Comparison of ENCODE assay signal across 8 mouse cellular contexts in genomic region chr17:65950183-65950582, GRCm38 (mm10). TPM values are rescaled to one million over a fixed set of nuclear protein-coding genes. Genes with fewer than 3 reads are reported as not detected.
A peak's percentile ranks its signal among the peaks of the same experiment; 100 is the strongest.
DNase-seq lines count a peak whose midpoint lies in the region; ATAC-seq and TF ChIP-seq lines count a peak whose summit lies in the region.

No protein-coding gene starts in this region.

- no peak for DNase-seq in lung, postnatal 10 days
- DNase-seq in cerebellum, adult 8-10 months, result peak; percentile 39
- DNase-seq in heart, postnatal 0 days (ENCODE audit: low spot score), result no peak
- no peak for DNase-seq in left cerebral cortex, postnatal 36 days (ENCODE audit: low spot score in 2 of 2)
- DNase-seq in adrenal gland, adult 2 months, result no peak
- DNase-seq in layer of hippocampus, postnatal 36 days, result no peak

- ATAC-seq in lung, embryonic 16.5 days (ENCODE audit: low read depth), result 0 out of 2 replicates have a peak, but pooled peaks have one; percentile 1
- no peak for ATAC-seq in heart, postnatal 0 days (ENCODE audit: insufficient read depth, low read depth)
- ATAC-seq in midbrain, embryonic 13.5 days, result peak; percentile 2; the same call in 1 of the 2 replicates

- no peaks in the 10 kb centered on the region for H3K9me3 ChIP-seq in lung, embryonic 16.5 days (ENCODE audit: control insufficient read depth, low read length)
- no peaks in the 10 kb centered on the region for H3K9me3 ChIP-seq in heart, postnatal 0 days (replicated peaks; ENCODE audit: control insufficient read depth, low read length)
- H3K9me3 ChIP-seq in midbrain, embryonic 13.5 days, result no peaks in the 10 kb centered on the region

- H3K27ac ChIP-seq in lung, embryonic 16.5 days (ENCODE audit: low read length), result peak overlapping the region; percentile 91
- peak overlapping the region; percentile 88 for H3K27ac ChIP-seq in heart, postnatal 0 days (ENCODE audit: low read depth)
- peak overlapping the region; percentile 89 for H3K27ac ChIP-seq in midbrain, embryonic 13.5 days

- peak overlapping the region; percentile 94 for H3K9ac ChIP-seq in lung, embryonic 16.5 days (ENCODE audit: low read length)
- peak overlapping the region; percentile 92 for H3K9ac ChIP-seq in heart, postnatal 0 days (replicated peaks; ENCODE audit: low read depth, low read length)
- peak overlapping the region; percentile 96 for H3K9ac ChIP-seq in midbrain, embryonic 13.5 days (replicated peaks)

- intact Hi-C loops in left cerebral cortex, postnatal 36 days (cut with DNase I), result loop anchor here (1.0 to 10.0 kb wide), 4 partner anchors 44 to 155 kb away; partner anchors contain the start of genes Ndufv2 and Ralbp1

- peak overlapping the region; percentile 90 for H3K4me3 ChIP-seq in lung, embryonic 16.5 days (ENCODE audit: low read length)
- peak overlapping the region; percentile 80 for H3K4me3 ChIP-seq in heart, postnatal 0 days (ENCODE audit: low read depth, low read length)
- peak overlapping the region; percentile 91 for H3K4me3 ChIP-seq in midbrain, embryonic 13.5 days (replicated peaks)

- 32% methylated on average over 7 of the region's 7 CpGs for WGBS in lung, embryonic 16.5 days
- 32% methylated on average over 7 of the region's 7 CpGs for WGBS in heart, postnatal 0 days
- WGBS in midbrain, embryonic 13.5 days, result 31% methylated on average over 7 of the region's 7 CpGs

- peak overlapping the region; percentile 74 for H3K4me2 ChIP-seq in lung, embryonic 16.5 days (ENCODE audit: low read depth, low read length)
- H3K4me2 ChIP-seq in heart, postnatal 0 days (ENCODE audit: low read depth, low read length), result peak overlapping the region; percentile 61
- peak overlapping the region; percentile 65 for H3K4me2 ChIP-seq in midbrain, embryonic 13.5 days (replicated peaks)

- peaks cover 10% of the 10 kb centered on the region for H3K36me3 ChIP-seq in lung, embryonic 16.5 days (ENCODE audit: control insufficient read depth, insufficient read depth, low read length)
- peaks cover 5% of the 10 kb centered on the region for H3K36me3 ChIP-seq in heart, postnatal 0 days (replicated peaks; ENCODE audit: control insufficient read depth, insufficient read depth, low read length)
- peaks cover 31% of the 10 kb centered on the region for H3K36me3 ChIP-seq in midbrain, embryonic 13.5 days

- H3K27me3 ChIP-seq in lung, embryonic 16.5 days (ENCODE audit: control insufficient read depth, insufficient read depth, low read depth, low read length), result no peaks in the 10 kb centered on the region
- H3K27me3 ChIP-seq in heart, postnatal 0 days (ENCODE audit: control insufficient read depth, insufficient read depth, low read length), result no peaks in the 10 kb centered on the region
- no peaks in the 10 kb centered on the region for H3K27me3 ChIP-seq in midbrain, embryonic 13.5 days

- no peak for TF ChIP-seq EP300 in heart, postnatal 0 days (IDR thresholded peaks at IDR 0.05; ENCODE audit: low read depth)

- H3K4me1 ChIP-seq in lung, embryonic 16.5 days (replicated peaks; ENCODE audit: control insufficient read depth, insufficient read depth, low read length), result peaks cover 9% of the 10 kb centered on the region
- peaks cover 22% of the 10 kb centered on the region; the same call in 1 of the 2 replicates for H3K4me1 ChIP-seq in heart, postnatal 0 days (ENCODE audit: control insufficient read depth, insufficient read depth)
- H3K4me1 ChIP-seq in midbrain, embryonic 13.5 days (replicated peaks), result peaks cover 14% of the 10 kb centered on the region

- TF ChIP-seq CTCF in heart, postnatal 0 days (IDR thresholded peaks at IDR 0.05; ENCODE audit: low read depth), result no peak

RNA-seq across cellular contexts. Expression of gene Twsg1, which starts 0.8 kb away (rescaled TPM):
- polyA plus RNA-seq in lung, embryonic 16.5 days (2015; fragmentation: Nextera tagmentation; extraction: Ambion mirVana), result 126 and 129 TPM in 2 replicates
- 81.4 and 92.7 TPM in 2 replicates for total RNA-seq in heart, postnatal 0 days (2014; rRNA removed; ENCODE audit: low replicate concordance)
- 60.0 and 65.8 TPM in 2 replicates for polyA plus RNA-seq in heart, postnatal 0 days (2015; fragmentation: Nextera tagmentation; extraction: Ambion mirVana)
- 66.5 and 70.2 TPM in 2 replicates for polyA plus RNA-seq in midbrain, embryonic 13.5 days (2015; fragmentation: Nextera tagmentation; extraction: Ambion mirVana)
- 10 to 100 TPM; 23.4 to 24.5 TPM for total RNA-seq in left cerebral cortex, postnatal 36 days (2021)
- total RNA-seq in adrenal gland, adult 2 months (2021), result 100 to 1,000 TPM in 1 of 2 experiments, 10 to 100 TPM in 1; 81.8 to 102 TPM
- polyA plus RNA-seq in adrenal gland, adult 2 months (2012; rRNA removed), result 49.8 and 53.9 TPM in 2 replicates
- 10 to 100 TPM; 27.8 to 28.5 TPM for total RNA-seq in layer of hippocampus, postnatal 36 days (2021)
